Mouse (Mus musculus) erythroblast, embryonic 14.5 days (primary cell): ENCODE measurements around the gene Ptges3l. TPM values are rescaled to one million over a fixed set of nuclear protein-coding genes. Genes with fewer than 3 reads are reported as not detected.
A peak's percentile ranks its signal among the peaks of the same experiment; 100 is the strongest.
"Not testable (repeated sequence)": the region's sequence is repeated elsewhere in the genome, so short reads cannot be mapped to it uniquely, and the experiment has no call there.

Experiments
- H3K27me3 ChIP-seq: 2 replicates; pipeline ENCODE4 v1.6.1; 2012; ENCODE audit warnings: inconsistent platforms; ENCODE audit not compliant: control insufficient read depth
- H3K36me3 ChIP-seq: 2 replicates; pipeline ENCODE4 v1.6.1; 2012; ENCODE audit warnings: mild to moderate bottlenecking, inconsistent platforms; ENCODE audit not compliant: control insufficient read depth
- H3K4me1 ChIP-seq: 2 replicates; pipeline ENCODE4 v1.6.1; 2012; ENCODE audit warnings: inconsistent platforms; ENCODE audit not compliant: control insufficient read depth
- H3K4me3 ChIP-seq: replicated peaks from 2 replicates; pipeline ENCODE3; 2012; ENCODE audit warnings: moderate library complexity, mild to moderate bottlenecking, inconsistent platforms
- H3K9me3 ChIP-seq: 2 replicates; pipeline ENCODE4 v1.6.1; 2012; ENCODE audit warnings: low read length, inconsistent platforms, mixed read lengths; ENCODE audit not compliant: control insufficient read depth
- GATA1 ChIP-seq: IDR thresholded peaks from 2 replicates; pipeline ENCODE4 v1.6.1; 2012; ENCODE audit warnings: low read length, inconsistent platforms, mixed read lengths
- TAL1 ChIP-seq: IDR thresholded peaks from 3 replicates; pipeline ENCODE4 v1.6.1; 2012; ENCODE audit warnings: low read length, inconsistent platforms, mixed read lengths
- polyA plus RNA-seq: library from polyadenylated mRNA; stranded (reverse); fragments of >175 nt; gene quantifications from 2 replicates; pipeline ENCODE4 v1.2.3, GENCODE M21; 2012

The Ptges3l gene
- polyA plus RNA-seq, result not detected in 2 replicates

GRCm38 (mm10) chr11:101424925-101425813, at the start of gene Ptges3l, which contains the start of gene Rundc1:
Gene Ptges3l (minus strand): TSS chr11:101425333.
Gene Rundc1 (plus strand): TSS chr11:101425085.
- TF ChIP-seq GATA1, result no peak
- no peak for TF ChIP-seq TAL1
- Histone ChIP-seq H3K4me1 (peaks cover 37% of the 10 kb centered on the region), H3K27me3 (peaks cover 8% of the 10 kb centered on the region; the same call in 1 of the 2 replicates), H3K36me3 (peaks cover 18% of the 10 kb centered on the region), H3K4me3 (peak within 1 kb of the TSS; percentile 81), H3K9me3 (peaks cover under 1% of the 10 kb centered on the region)

- no peaks in the 10 kb centered on the region for H3K9me3 ChIP-seq
- H3K4me1 ChIP-seq, result peaks cover 2% of the 10 kb centered on the region; the same call in 1 of the 2 replicates
- H3K36me3 ChIP-seq, result no peaks in the 10 kb centered on the region
- no peak overlapping the region for H3K4me3 ChIP-seq
- peaks cover 42% of the 10 kb centered on the region for H3K27me3 ChIP-seq
- TF ChIP-seq GATA1 (no peak), TAL1 (no peak)
Observed at GRCm38 (mm10) chr11:101474298-101474697, 49.2 kb upstream of the Ptges3l start.

GRCm38 (mm10) chr11:101473686-101474085, 48.6 kb upstream of the Ptges3l start:
- H3K27me3 ChIP-seq, result peaks cover 42% of the 10 kb centered on the region
- not testable (repeated sequence) for H3K4me1 ChIP-seq, H3K4me3 ChIP-seq, H3K36me3 ChIP-seq, H3K9me3 ChIP-seq

- Histone ChIP-seq H3K4me3 (no peak overlapping the region), H3K27me3 (peaks cover 56% of the 10 kb centered on the region), H3K4me1 (peaks cover 16% of the 10 kb centered on the region)
Observed at GRCm38 (mm10) chr11:101472336-101472735, 47.2 kb upstream of the Ptges3l start.

GRCm38 (mm10) chr11:101471926-101472325, 46.8 kb upstream of the Ptges3l start:
- H3K36me3 ChIP-seq, result no peaks in the 10 kb centered on the region
- no peaks in the 10 kb centered on the region for H3K9me3 ChIP-seq
- TF ChIP-seq GATA1, result no peak
- TF ChIP-seq TAL1, result no peak
- peaks cover 60% of the 10 kb centered on the region for H3K27me3 ChIP-seq
- H3K4me1 ChIP-seq, result peaks cover 20% of the 10 kb centered on the region
- no peak overlapping the region for H3K4me3 ChIP-seq

More at GRCm38 (mm10) chr11:101472336-101472735, 47.2 kb upstream of the Ptges3l start:
- Histone ChIP-seq H3K9me3 (no peaks in the 10 kb centered on the region), H3K36me3 (no peaks in the 10 kb centered on the region)
- no peak for TF ChIP-seq TAL1
- TF ChIP-seq GATA1, result no peak

GRCm38 (mm10) chr11:101470206-101470605, 45.1 kb upstream of the Ptges3l start:
- no peak for TF ChIP-seq GATA1

GRCm38 (mm10) chr11:101469155-101469554, 44.0 kb upstream of the Ptges3l start:
- Histone ChIP-seq H3K4me3 (no peak overlapping the region), H3K4me1 (peaks cover 44% of the 10 kb centered on the region), H3K27me3 (peaks cover 88% of the 10 kb centered on the region), H3K36me3 (no peaks in the 10 kb centered on the region), H3K9me3 (no peaks in the 10 kb centered on the region)
- no peak for TF ChIP-seq GATA1
- no peak for TF ChIP-seq TAL1

More at GRCm38 (mm10) chr11:101470206-101470605, 45.1 kb upstream of the Ptges3l start:
- H3K36me3 ChIP-seq, result no peaks in the 10 kb centered on the region
- H3K4me1 ChIP-seq, result peaks cover 36% of the 10 kb centered on the region
- H3K4me3 ChIP-seq, result no peak overlapping the region
- peaks cover 77% of the 10 kb centered on the region for H3K27me3 ChIP-seq
- no peaks in the 10 kb centered on the region for H3K9me3 ChIP-seq

- H3K36me3 ChIP-seq, result no peaks in the 10 kb centered on the region
- no peak for TF ChIP-seq GATA1
- TF ChIP-seq TAL1, result no peak
- H3K4me3 ChIP-seq, result peak overlapping the region; percentile 62
- no peaks in the 10 kb centered on the region for H3K9me3 ChIP-seq
- peaks cover 92% of the 10 kb centered on the region for H3K27me3 ChIP-seq
- H3K4me1 ChIP-seq, result peaks cover 47% of the 10 kb centered on the region
Observed at GRCm38 (mm10) chr11:101468731-101469130, 43.6 kb upstream of the Ptges3l start.

- Histone ChIP-seq H3K27me3 (peaks cover 96% of the 10 kb centered on the region), H3K4me1 (peaks cover 51% of the 10 kb centered on the region), H3K4me3 (peak overlapping the region; percentile 62), H3K9me3 (no peaks in the 10 kb centered on the region), H3K36me3 (no peaks in the 10 kb centered on the region)
- no peak for TF ChIP-seq GATA1
- TF ChIP-seq TAL1, result no peak
Observed at GRCm38 (mm10) chr11:101468263-101468688, 43.1 kb upstream of the Ptges3l start.
